Mouse (Mus musculus): ENCODE data around the gene Atg9a.

GRCm38 (mm10) chr1:75225473-75225872 is 33.5 kb upstream of the Atg9a start:
- TF ChIP-seq CTCF (IDR thresholded peaks at IDR 0.05; ENCODE audit: borderline replicate concordance, insufficient read depth, low read depth, low read length) (no peak), POLR2A (IDR thresholded peaks at IDR 0.05; ENCODE audit: borderline replicate concordance, insufficient read depth, low read length) (no peak)

Data from cerebellum, adult 2 months (tissue).